Mouse (Mus musculus): ENCODE data around the gene Lamtor2. TPM values are rescaled to one million over a fixed set of nuclear protein-coding genes. Genes with fewer than 3 reads are reported as not detected.

Lamtor2 gene
- polyA plus RNA-seq, 1 experiment from 2014 or later = 188 TPM

DNA sequence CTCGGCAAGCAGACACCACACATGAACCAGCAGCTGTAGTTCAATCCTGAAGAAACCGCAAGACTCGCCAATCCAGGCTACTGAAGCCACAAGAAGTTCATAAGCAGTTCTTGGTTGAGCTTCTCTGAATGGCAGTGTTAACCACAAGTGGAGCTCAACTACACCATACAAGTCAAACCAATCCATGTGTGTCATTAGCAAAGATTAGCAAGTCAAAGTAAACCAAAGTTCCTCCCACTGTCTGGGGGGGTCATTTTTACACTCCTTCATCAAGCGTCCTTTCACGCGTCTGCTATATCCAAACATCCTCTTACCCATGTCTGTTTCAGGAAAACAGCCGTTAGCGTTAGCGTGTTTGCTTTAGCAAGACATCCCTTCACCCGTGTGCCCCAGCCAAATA, 17.5 kb upstream of the Lamtor2 start:
- Histone ChIP-seq H3K4me3 (replicated peaks; ENCODE audit: low read length) (no peak overlapping the region), H3K27ac (ENCODE audit: low read length) (no peak overlapping the region), H3K27me3 (ENCODE audit: control insufficient read depth, insufficient read depth, low read length) (no peaks in the 10 kb centered on the region), H3K4me2 (ENCODE audit: low read depth, low read length) (no peak overlapping the region), H3K9ac (ENCODE audit: low read length) (no peak overlapping the region), H3K36me3 (ENCODE audit: control insufficient read depth, insufficient read depth, low read length) (peaks cover 33% of the 10 kb centered on the region), H3K9me3 (replicated peaks; ENCODE audit: control insufficient read depth, low read length) (no peaks in the 10 kb centered on the region), H3K4me1 (ENCODE audit: control insufficient read depth, insufficient read depth, low read length) (no peaks in the 10 kb centered on the region)
- WGBS = 90% methylated on average over 10 of the region's 10 CpGs
- ATAC-seq (ENCODE audit: insufficient read depth, low FRiP score) = no peak

DNA sequence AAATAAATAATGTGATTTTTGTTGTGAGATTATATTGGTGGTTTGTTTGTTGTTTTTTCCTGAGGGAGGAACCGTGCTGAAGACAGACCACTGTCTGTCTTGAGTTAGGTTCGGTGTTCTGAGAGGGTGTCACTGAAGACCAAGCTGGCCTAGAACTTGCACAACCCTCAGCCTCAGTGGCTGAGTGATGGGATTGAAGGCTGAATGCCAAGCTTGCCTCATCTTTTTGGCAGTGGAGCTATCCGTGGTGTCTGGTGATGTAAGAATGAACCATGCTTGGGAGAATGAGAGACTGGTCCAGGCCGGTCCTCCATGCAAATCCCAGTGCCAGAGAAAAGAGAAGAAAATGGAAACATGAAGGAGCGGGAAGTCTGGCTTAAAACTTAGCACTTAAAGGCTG, 16.8 kb upstream of the Lamtor2 start:
- H3K27ac ChIP-seq (ENCODE audit: low read length) = no peak overlapping the region
- H3K27me3 ChIP-seq (ENCODE audit: control insufficient read depth, insufficient read depth, low read length) = no peaks in the 10 kb centered on the region
- H3K4me2 ChIP-seq (ENCODE audit: low read depth, low read length) = no peak overlapping the region
- no peak for ATAC-seq (ENCODE audit: insufficient read depth, low FRiP score)
- H3K4me3 ChIP-seq (replicated peaks; ENCODE audit: low read length) = no peak overlapping the region
- 92% methylated on average over 5 of the region's 5 CpGs for WGBS
- no peaks in the 10 kb centered on the region for H3K9me3 ChIP-seq (replicated peaks; ENCODE audit: control insufficient read depth, low read length)
- H3K9ac ChIP-seq (ENCODE audit: low read length) = no peak overlapping the region
- peaks cover 37% of the 10 kb centered on the region for H3K36me3 ChIP-seq (ENCODE audit: control insufficient read depth, insufficient read depth, low read length)
- no peaks in the 10 kb centered on the region for H3K4me1 ChIP-seq (ENCODE audit: control insufficient read depth, insufficient read depth, low read length)

DNA sequence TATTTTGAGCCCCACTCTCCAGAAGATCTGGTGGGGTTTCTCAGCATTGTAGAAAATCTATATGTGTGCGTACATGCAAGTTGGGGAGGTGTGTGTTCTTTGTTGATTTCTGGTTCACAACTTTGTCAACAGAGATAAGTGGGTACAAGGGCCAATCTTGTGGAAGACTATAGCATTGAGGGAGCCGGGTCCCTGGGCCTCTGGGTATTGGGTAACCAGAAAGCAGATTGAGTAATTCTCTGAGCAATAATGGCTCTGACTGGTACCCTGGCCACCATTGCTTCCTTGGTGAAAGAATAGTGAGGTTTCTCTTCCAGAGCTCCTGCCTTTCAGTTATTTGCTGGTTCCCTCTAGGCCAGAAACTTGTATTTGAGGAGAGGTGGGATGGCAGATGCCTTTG, 16.2 kb upstream of the Lamtor2 start:
- Histone ChIP-seq H3K4me3 (replicated peaks; ENCODE audit: low read length) (no peak overlapping the region), H3K27me3 (ENCODE audit: control insufficient read depth, insufficient read depth, low read length) (no peaks in the 10 kb centered on the region), H3K4me1 (ENCODE audit: control insufficient read depth, insufficient read depth, low read length) (no peaks in the 10 kb centered on the region), H3K36me3 (ENCODE audit: control insufficient read depth, insufficient read depth, low read length) (peaks cover 38% of the 10 kb centered on the region), H3K4me2 (ENCODE audit: low read depth, low read length) (no peak overlapping the region), H3K9me3 (replicated peaks; ENCODE audit: control insufficient read depth, low read length) (no peaks in the 10 kb centered on the region), H3K9ac (ENCODE audit: low read length) (no peak overlapping the region), H3K27ac (ENCODE audit: low read length) (no peak overlapping the region)
- WGBS = 85% methylated on average over 2 of the region's 2 CpGs
- ATAC-seq (ENCODE audit: insufficient read depth, low FRiP score) = no peak

DNA sequence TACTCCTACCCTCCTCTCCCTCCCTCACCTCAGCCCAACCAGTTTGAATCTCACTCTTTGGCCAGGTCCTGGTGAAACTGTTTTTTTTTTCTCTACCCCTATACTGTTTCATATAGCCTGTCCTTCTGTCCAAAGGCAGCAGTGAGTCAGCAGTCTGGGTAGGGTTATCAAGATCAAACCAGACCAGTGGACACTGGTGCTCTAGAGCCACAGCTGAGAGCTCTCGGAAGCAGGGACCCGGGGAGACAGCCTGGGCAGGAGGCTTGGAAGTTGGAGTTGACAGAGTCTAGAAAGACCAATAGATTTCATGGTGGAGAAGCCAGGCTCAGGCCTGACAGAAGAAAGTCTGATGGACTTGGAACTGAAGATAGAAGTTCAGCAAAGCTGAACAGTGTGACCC, 15.7 kb upstream of the Lamtor2 start:
- ATAC-seq (ENCODE audit: insufficient read depth, low FRiP score) = no peak
- H3K36me3 ChIP-seq (ENCODE audit: control insufficient read depth, insufficient read depth, low read length) = peaks cover 43% of the 10 kb centered on the region

DNA sequence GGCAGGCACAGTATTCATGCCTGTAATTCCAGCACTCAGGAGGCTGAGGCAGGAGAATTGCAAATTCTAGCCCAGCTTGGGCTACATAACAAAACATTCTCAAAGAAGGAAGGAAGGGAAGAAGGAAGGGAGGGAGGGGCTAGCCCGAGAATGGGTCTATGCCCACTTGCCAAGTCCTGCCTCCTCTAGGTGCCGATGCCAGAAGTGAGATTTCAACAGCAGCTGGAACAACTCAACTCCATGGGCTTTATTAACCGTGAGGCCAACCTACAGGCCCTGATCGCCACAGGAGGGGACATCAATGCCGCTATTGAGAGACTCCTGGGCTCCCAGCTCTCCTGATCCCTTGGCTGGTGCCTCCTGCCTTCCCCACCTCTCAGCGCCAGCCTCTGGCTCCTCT, 15.0 kb upstream of the Lamtor2 start:
- Histone ChIP-seq H3K4me3 (replicated peaks; ENCODE audit: low read length) (no peak overlapping the region), H3K4me2 (ENCODE audit: low read depth, low read length) (no peak overlapping the region), H3K27ac (ENCODE audit: low read length) (no peak overlapping the region), H3K4me1 (ENCODE audit: control insufficient read depth, insufficient read depth, low read length) (no peaks in the 10 kb centered on the region), H3K9ac (ENCODE audit: low read length) (no peak overlapping the region), H3K36me3 (ENCODE audit: control insufficient read depth, insufficient read depth, low read length) (peaks cover 47% of the 10 kb centered on the region), H3K27me3 (ENCODE audit: control insufficient read depth, insufficient read depth, low read length) (no peaks in the 10 kb centered on the region), H3K9me3 (replicated peaks; ENCODE audit: control insufficient read depth, low read length) (no peaks in the 10 kb centered on the region)
- ATAC-seq (ENCODE audit: insufficient read depth, low FRiP score) = no peak
- WGBS = 84% methylated on average over 6 of the region's 6 CpGs

More for the DNA sequence above, 15.7 kb upstream of the Lamtor2 start:
- Histone ChIP-seq H3K4me2 (ENCODE audit: low read depth, low read length) (no peak overlapping the region), H3K9ac (ENCODE audit: low read length) (no peak overlapping the region), H3K4me1 (ENCODE audit: control insufficient read depth, insufficient read depth, low read length) (no peaks in the 10 kb centered on the region), H3K27ac (ENCODE audit: low read length) (no peak overlapping the region), H3K27me3 (ENCODE audit: control insufficient read depth, insufficient read depth, low read length) (no peaks in the 10 kb centered on the region), H3K4me3 (replicated peaks; ENCODE audit: low read length) (no peak overlapping the region), H3K9me3 (replicated peaks; ENCODE audit: control insufficient read depth, low read length) (no peaks in the 10 kb centered on the region)
- WGBS = 92% methylated on average over 2 of the region's 2 CpGs

DNA sequence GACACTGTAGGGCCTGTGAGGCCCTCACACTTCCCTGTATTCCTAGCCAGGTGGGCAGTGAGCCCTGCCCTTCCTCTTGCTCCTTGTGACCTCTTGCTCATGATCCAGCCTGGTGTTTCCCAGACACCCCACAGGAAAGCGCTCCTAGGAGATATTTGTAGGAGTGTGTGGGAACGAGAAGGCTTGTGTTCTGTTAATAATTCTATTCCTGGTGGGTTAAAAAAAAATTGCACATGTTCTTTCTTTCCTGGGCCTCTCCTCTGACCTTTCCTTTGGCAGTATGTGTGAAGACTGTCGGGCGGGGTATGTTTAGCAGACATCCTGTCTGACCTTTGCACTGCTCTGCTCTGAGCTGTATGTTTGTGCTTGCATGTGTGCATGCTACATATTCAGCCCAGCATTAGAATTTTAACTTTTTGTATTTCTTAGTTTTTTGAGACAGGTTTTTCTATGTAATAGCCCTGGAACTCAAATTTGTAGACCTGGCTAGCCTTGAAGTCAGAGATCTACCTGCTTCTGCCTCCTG, 13.7 kb upstream of the Lamtor2 start:
- no peak overlapping the region for H3K4me2 ChIP-seq (ENCODE audit: low read depth, low read length)
- no peak overlapping the region for H3K27ac ChIP-seq (ENCODE audit: low read length)
- no peaks in the 10 kb centered on the region for H3K27me3 ChIP-seq (ENCODE audit: control insufficient read depth, insufficient read depth, low read length)
- 81% methylated on average over 4 of the region's 4 CpGs for WGBS
- H3K4me1 ChIP-seq (ENCODE audit: control insufficient read depth, insufficient read depth, low read length) = no peaks in the 10 kb centered on the region
- no peak overlapping the region for H3K4me3 ChIP-seq (replicated peaks; ENCODE audit: low read length)
- no peak for ATAC-seq (ENCODE audit: insufficient read depth, low FRiP score)
- no peaks in the 10 kb centered on the region for H3K9me3 ChIP-seq (replicated peaks; ENCODE audit: control insufficient read depth, low read length)
- peaks cover 49% of the 10 kb centered on the region for H3K36me3 ChIP-seq (ENCODE audit: control insufficient read depth, insufficient read depth, low read length)
- no peak overlapping the region for H3K9ac ChIP-seq (ENCODE audit: low read length)

DNA sequence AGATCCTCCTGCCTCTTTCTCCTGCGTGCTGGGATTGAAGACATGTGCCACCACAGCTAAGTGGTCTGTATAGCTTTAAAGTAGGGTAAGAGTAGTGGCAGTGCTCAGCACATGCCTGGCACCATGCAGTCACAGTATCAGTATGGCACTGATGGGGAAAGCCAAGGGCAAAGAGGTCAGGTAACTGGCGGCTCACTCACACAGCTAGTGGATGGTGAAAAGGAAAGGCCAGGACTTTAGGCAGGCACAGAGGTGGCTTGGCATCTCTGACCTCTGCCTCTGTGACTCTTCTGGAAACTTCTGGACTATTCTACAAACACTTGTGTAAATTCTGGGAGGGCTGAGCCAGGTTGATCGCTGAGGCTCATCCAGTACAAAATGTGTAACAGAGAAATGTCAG, 13.2 kb upstream of the Lamtor2 start:
- Histone ChIP-seq H3K4me2 (ENCODE audit: low read depth, low read length) (no peak overlapping the region), H3K9ac (ENCODE audit: low read length) (no peak overlapping the region), H3K36me3 (ENCODE audit: control insufficient read depth, insufficient read depth, low read length) (peaks cover 49% of the 10 kb centered on the region), H3K27me3 (ENCODE audit: control insufficient read depth, insufficient read depth, low read length) (no peaks in the 10 kb centered on the region), H3K4me1 (ENCODE audit: control insufficient read depth, insufficient read depth, low read length) (no peaks in the 10 kb centered on the region), H3K27ac (ENCODE audit: low read length) (no peak overlapping the region), H3K4me3 (replicated peaks; ENCODE audit: low read length) (no peak overlapping the region), H3K9me3 (replicated peaks; ENCODE audit: control insufficient read depth, low read length) (no peaks in the 10 kb centered on the region)
- 91% methylated on average over 3 of the region's 3 CpGs for WGBS
- ATAC-seq (ENCODE audit: insufficient read depth, low FRiP score) = no peak

DNA sequence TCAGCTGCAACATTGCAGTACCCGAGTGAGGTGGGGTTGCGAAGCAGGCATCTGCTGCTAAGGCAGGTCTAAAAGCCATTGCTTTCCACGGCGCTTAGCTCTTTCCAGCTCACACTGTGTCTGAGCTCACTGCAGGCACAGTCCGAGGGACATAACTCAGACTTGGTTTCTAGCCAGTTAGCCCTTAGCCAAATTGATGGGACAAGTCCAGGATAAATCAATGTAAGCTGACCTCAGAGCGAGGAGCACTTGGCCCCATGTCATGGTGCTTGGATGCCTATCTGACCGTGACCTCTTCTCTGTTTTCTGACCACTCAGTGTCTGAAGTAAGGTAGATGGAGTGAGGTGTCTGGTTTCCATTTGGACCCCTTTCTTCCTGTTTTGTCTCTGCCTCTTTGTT, 11.1 kb upstream of the Lamtor2 start:
- H3K36me3 ChIP-seq (ENCODE audit: control insufficient read depth, insufficient read depth, low read length) = peaks cover 52% of the 10 kb centered on the region
- no peak overlapping the region for H3K27ac ChIP-seq (ENCODE audit: low read length)
- WGBS = 84% methylated on average over 7 of the region's 7 CpGs
- no peaks in the 10 kb centered on the region for H3K9me3 ChIP-seq (replicated peaks; ENCODE audit: control insufficient read depth, low read length)
- no peak for ATAC-seq (ENCODE audit: insufficient read depth, low FRiP score)
- H3K4me2 ChIP-seq (ENCODE audit: low read depth, low read length) = no peak overlapping the region
- H3K9ac ChIP-seq (ENCODE audit: low read length) = no peak overlapping the region
- no peak overlapping the region for H3K4me3 ChIP-seq (replicated peaks; ENCODE audit: low read length)
- H3K27me3 ChIP-seq (ENCODE audit: control insufficient read depth, insufficient read depth, low read length) = no peaks in the 10 kb centered on the region
- H3K4me1 ChIP-seq (ENCODE audit: control insufficient read depth, insufficient read depth, low read length) = no peaks in the 10 kb centered on the region

DNA sequence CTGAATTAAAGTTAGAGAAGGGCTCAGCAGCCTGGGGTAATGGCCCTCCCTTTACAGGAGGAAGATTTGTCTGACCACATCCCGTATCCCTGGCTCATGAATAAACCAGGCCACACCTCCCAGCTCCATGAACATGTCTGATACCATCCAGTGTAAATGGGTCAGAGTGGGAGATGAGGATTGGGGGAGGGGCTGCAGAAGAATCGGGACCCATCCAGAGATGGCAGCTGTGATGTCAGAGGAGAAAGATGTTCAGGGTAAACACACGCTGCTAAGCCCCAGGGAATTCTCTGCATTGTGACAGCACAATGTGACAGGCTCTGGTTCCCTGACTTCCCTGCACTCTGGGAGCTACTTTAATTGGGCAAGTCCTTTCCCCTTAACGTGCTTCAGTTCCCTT, 10.6 kb upstream of the Lamtor2 start:
- peaks cover 52% of the 10 kb centered on the region for H3K36me3 ChIP-seq (ENCODE audit: control insufficient read depth, insufficient read depth, low read length)
- ATAC-seq (ENCODE audit: insufficient read depth, low FRiP score) = no peak
- H3K9ac ChIP-seq (ENCODE audit: low read length) = no peak overlapping the region

DNA sequence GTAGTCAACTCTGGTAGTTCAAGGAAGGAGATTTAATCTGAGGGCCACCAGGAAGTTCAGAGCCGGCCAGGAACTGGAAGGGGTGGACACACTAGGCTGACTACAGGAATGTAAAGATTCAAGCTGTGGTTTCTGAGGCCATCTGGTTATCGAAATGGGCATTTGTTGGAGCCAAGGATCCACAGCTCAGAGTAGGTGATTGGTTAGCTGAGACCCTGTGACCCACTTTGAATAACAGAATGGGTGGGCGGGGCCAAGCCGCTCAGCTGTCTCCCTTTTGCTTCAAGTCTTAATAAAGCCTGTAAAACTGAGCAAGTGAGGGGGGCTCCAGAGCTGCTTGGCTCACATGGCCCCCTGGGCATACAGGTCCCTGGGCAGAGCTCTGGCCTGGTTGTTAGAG, 9.1 kb upstream of the Lamtor2 start:
- no peak overlapping the region for H3K4me3 ChIP-seq (replicated peaks; ENCODE audit: low read length)
- 0 out of 2 replicates have a peak overlapping the region, but pooled peaks have one; percentile 12 for H3K9ac ChIP-seq (ENCODE audit: low read length)
- no peak for ATAC-seq (ENCODE audit: insufficient read depth, low FRiP score)
- peaks cover 42% of the 10 kb centered on the region for H3K36me3 ChIP-seq (ENCODE audit: control insufficient read depth, insufficient read depth, low read length)
- H3K27me3 ChIP-seq (ENCODE audit: control insufficient read depth, insufficient read depth, low read length) = no peaks in the 10 kb centered on the region
- 71% methylated on average over 4 of the region's 4 CpGs for WGBS
- no peak overlapping the region for H3K27ac ChIP-seq (ENCODE audit: low read length)
- H3K4me1 ChIP-seq (ENCODE audit: control insufficient read depth, insufficient read depth, low read length) = no peaks in the 10 kb centered on the region
- no peak overlapping the region for H3K4me2 ChIP-seq (ENCODE audit: low read depth, low read length)
- H3K9me3 ChIP-seq (replicated peaks; ENCODE audit: control insufficient read depth, low read length) = no peaks in the 10 kb centered on the region

More for the DNA sequence above, 10.6 kb upstream of the Lamtor2 start:
- Histone ChIP-seq H3K9me3 (replicated peaks; ENCODE audit: control insufficient read depth, low read length) (no peaks in the 10 kb centered on the region), H3K4me3 (replicated peaks; ENCODE audit: low read length) (no peak overlapping the region), H3K27me3 (ENCODE audit: control insufficient read depth, insufficient read depth, low read length) (no peaks in the 10 kb centered on the region), H3K4me1 (ENCODE audit: control insufficient read depth, insufficient read depth, low read length) (no peaks in the 10 kb centered on the region), H3K4me2 (ENCODE audit: low read depth, low read length) (no peak overlapping the region), H3K27ac (ENCODE audit: low read length) (no peak overlapping the region)
- 61% methylated on average over 4 of the region's 4 CpGs for WGBS

Data from stomach, embryonic 16.5 days (tissue).